Mouse (Mus musculus) hindbrain, embryonic 15.5 days (tissue): ENCODE data around the gene Fah. TPM values are rescaled to one million over a fixed set of nuclear protein-coding genes. Genes with fewer than 3 reads are reported as not detected.

Experiments
- ATAC-seq: fragments of 200-750 bp; cut with Nextera tagmentation; 2 replicates; pipeline ENCODE4 v1.8.0; 2017; ENCODE audit warnings: low read depth, moderate number of reproducible peaks, moderate TSS enrichment; ENCODE audit not compliant: low FRiP score
- H3K27ac ChIP-seq: fragments of 300-500 bp; sonication (generic); replicated peaks from 2 replicates; pipeline ENCODE4 v1.5.1; 2015; ENCODE audit warnings: mild to moderate bottlenecking, inconsistent platforms
- H3K27me3 ChIP-seq: fragments of 300-500 bp; sonication (generic); 2 replicates; pipeline ENCODE4 v1.6.1; 2015; ENCODE audit warnings: control low read depth, inconsistent platforms
- H3K36me3 ChIP-seq: fragments of 300-500 bp; sonication (generic); 2 replicates; pipeline ENCODE4 v1.6.1; 2015; ENCODE audit warnings: control low read depth, inconsistent platforms
- H3K4me1 ChIP-seq: fragments of 300-500 bp; sonication (generic); replicated peaks from 2 replicates; pipeline ENCODE4 v1.6.1; 2015; ENCODE audit warnings: control low read depth, inconsistent platforms
- H3K4me2 ChIP-seq: fragments of 300-500 bp; sonication (generic); 2 replicates; pipeline ENCODE4 v1.6.1; 2015; ENCODE audit warnings: moderate library complexity, mild to moderate bottlenecking, inconsistent platforms
- H3K4me3 ChIP-seq: fragments of 300-500 bp; sonication (generic); 2 replicates; pipeline ENCODE4 v1.5.1; 2015; ENCODE audit warnings: mild to moderate bottlenecking, inconsistent platforms
- H3K9ac ChIP-seq: fragments of 300-500 bp; sonication (generic); 2 replicates; pipeline ENCODE4 v1.6.1; 2015; ENCODE audit warnings: inconsistent platforms
- H3K9me3 ChIP-seq: fragments of 300-500 bp; sonication (generic); 2 replicates; pipeline ENCODE4 v1.6.1; 2016; ENCODE audit warnings: control low read depth, inconsistent platforms
- WGBS: fragments of 180-500 bp; shearing (Covaris S2); methylation state at CpG from one replicate; pipeline ENCODE4 v1.1.7; 2015; 5-methylcytosine and 5-hydroxymethylcytosine counted together
- polyA plus RNA-seq: library from polyadenylated mRNA; unstranded; fragments of >200 nt; fragmentation: Nextera tagmentation; extraction: Ambion mirVana; gene quantifications from 2 replicates; pipeline ENCODE4 v1.2.1, GENCODE M21; 2015

The Fah gene
- polyA plus RNA-seq, 1 experiment from 2014 or later, result 13.6 TPM

DNA sequence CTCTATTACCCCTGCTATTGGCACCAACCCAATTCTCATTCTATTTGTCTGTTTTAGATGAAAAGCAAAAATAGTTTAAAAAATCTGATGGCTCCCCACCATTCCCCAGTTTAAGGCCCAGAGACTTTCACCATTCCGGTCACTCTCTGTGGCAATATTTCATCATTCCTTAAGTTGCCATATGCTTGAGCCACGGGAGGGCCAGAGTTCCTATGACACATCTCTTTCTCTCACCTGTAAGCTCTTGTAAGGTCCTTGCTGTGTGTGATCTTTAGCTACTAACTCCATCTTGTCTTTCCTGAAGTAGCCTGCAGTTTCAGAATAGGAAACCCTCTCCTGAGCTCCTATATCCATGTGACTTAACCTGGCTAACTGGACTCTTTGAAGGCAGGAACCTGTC lies 12.4 kb upstream of the Fah start:
- ATAC-seq, result no peak
- no peaks in the 10 kb centered on the region for H3K27me3 ChIP-seq
- no peaks in the 10 kb centered on the region for H3K4me1 ChIP-seq
- no peak overlapping the region for H3K27ac ChIP-seq
- H3K9ac ChIP-seq, result no peak overlapping the region
- H3K36me3 ChIP-seq, result peaks cover 6% of the 10 kb centered on the region; the same call in 1 of the 2 replicates
- H3K9me3 ChIP-seq, result no peaks in the 10 kb centered on the region
- 90% methylated on average over 2 of the region's 2 CpGs for WGBS
- H3K4me3 ChIP-seq, result no peak overlapping the region
- no peak overlapping the region for H3K4me2 ChIP-seq

DNA sequence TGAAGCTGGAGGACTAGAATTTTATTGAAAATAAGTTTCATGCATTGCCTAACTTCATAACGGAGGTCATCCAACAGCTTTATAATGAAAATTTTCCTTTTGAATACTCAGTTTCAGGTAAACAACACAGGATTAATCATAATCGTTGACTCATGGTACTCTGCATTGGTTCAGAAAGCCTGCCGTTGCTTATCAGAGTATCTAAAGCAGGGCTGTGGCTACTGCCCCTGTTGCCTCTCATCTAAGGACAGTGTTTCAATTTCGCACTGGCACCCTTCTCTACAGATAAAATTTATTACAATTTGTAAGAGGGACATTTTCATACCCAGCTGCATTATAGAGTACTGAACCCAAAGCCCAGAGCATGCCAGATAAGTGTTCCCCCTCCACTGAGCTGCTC lies 5.9 kb upstream of the Fah start:
- H3K4me1 ChIP-seq, result no peaks in the 10 kb centered on the region
- peaks cover 6% of the 10 kb centered on the region; the same call in 1 of the 2 replicates for H3K36me3 ChIP-seq
- H3K27me3 ChIP-seq, result no peaks in the 10 kb centered on the region
- H3K27ac ChIP-seq, result no peak overlapping the region
- H3K9ac ChIP-seq, result no peak overlapping the region
- no peak overlapping the region for H3K4me3 ChIP-seq
- WGBS, result 94% methylated on average over 4 of the region's 4 CpGs
- no peaks in the 10 kb centered on the region for H3K9me3 ChIP-seq
- no peak overlapping the region for H3K4me2 ChIP-seq
- ATAC-seq, result no peak

DNA sequence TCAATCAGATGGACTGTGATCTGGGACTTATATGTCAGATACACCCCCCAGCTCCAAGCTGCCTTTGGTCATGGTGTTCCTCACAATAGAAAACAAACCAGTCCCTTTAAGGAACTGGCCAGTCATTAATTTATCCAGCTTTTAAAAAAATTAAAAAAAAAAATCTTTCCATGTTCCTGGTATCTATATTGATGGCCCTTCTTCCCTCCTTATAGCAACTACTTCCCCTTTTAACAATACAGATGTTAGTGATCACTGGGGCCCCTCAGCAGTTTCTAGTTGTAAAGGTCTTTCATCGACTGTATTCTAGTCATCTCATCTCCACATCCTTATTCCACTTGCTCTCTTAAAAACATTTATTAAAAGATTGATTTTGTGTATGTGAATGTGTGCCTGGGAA lies 5.1 kb upstream of the Fah start:
- 88% methylated on average over 1 of the region's 1 CpGs for WGBS
- Histone ChIP-seq H3K4me1 (no peaks in the 10 kb centered on the region), H3K4me2 (no peak overlapping the region), H3K27me3 (no peaks in the 10 kb centered on the region), H3K27ac (no peak overlapping the region), H3K9ac (no peak overlapping the region), H3K9me3 (no peaks in the 10 kb centered on the region), H3K4me3 (no peak overlapping the region), H3K36me3 (peaks cover 6% of the 10 kb centered on the region; the same call in 1 of the 2 replicates)
- ATAC-seq, result no peak

DNA sequence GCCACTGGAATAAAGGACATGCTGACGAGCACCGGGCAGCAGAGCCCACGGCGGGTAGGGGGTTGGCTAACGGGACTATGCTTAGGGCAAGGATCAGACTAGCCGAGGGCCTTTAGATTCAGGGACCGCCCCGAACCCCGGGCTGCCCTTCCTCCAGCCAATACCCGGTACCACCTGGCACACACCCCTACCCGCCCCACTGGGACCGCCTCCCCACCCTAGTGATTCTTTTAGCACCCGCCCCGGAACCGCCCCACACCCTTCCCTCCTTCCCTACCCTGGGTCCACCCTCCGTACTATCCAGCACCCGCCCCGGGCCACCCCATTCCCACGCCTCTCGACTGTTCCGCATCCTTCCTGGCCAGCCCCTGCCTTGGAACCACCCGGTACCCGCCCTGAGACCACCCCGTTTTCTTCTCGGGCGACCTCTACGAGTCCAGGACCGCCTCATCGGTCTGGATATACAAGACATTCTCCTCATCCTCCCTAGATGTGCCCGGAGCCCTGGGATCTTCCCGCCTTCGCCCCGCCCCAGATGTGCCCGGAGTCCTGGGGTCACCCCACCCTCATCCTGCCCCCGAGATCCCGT lies 724 bp downstream of the Fah start:
- peak overlapping the region; percentile 67 for H3K27ac ChIP-seq
- H3K4me3 ChIP-seq, result peak overlapping the region; percentile 67
- ATAC-seq, result peak; percentile 87
- H3K4me1 ChIP-seq, result peaks cover 12% of the 10 kb centered on the region
- peak overlapping the region; percentile 64 for H3K9ac ChIP-seq
- under 1% methylated on average over 36 of the region's 36 CpGs for WGBS
- H3K27me3 ChIP-seq, result no peaks in the 10 kb centered on the region
- peak overlapping the region; percentile 99 for H3K4me2 ChIP-seq
- no peaks in the 10 kb centered on the region for H3K9me3 ChIP-seq
- H3K36me3 ChIP-seq, result no peaks in the 10 kb centered on the region

DNA sequence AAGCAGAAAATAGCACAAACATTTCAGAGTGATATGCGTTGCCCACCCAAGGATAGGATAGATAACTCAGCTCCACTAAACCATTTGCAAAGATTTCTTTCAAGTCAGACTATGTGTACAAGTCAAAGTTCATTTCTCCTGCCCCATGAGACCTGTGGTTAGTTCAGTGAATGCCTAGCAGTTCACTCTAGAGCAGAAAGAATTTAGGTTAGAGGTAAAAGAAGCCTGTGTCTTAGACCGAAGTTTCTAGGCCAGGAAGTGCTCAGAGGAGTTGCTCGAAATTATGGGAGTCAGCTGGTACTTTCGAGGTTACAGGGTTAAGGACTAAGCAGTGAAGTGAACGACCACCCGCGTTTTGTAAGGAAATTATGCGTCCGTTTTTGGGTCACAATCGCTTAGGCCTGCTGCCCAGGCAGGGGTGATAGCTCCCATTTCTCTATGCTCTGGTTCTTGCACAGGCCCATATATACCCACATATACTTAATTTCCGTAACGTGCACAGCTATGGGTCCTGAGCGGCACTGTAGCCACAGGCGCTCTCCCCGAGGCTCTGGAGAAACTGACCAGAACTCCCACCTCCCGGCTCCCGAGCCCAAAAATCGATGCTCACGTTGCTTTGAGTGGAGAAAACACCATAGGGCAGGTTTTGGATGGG lies 1.4 kb downstream of the Fah start:
- Histone ChIP-seq H3K9me3 (no peaks in the 10 kb centered on the region), H3K27me3 (no peaks in the 10 kb centered on the region), H3K4me2 (peak overlapping the region; percentile 99), H3K36me3 (no peaks in the 10 kb centered on the region), H3K9ac (peak overlapping the region; percentile 64), H3K27ac (peak overlapping the region; percentile 67), H3K4me1 (peaks cover 12% of the 10 kb centered on the region), H3K4me3 (peak overlapping the region; percentile 67)
- peak; percentile 60; the same call in 1 of the 2 replicates for ATAC-seq
- 9% methylated on average over 19 of the region's 19 CpGs for WGBS

DNA sequence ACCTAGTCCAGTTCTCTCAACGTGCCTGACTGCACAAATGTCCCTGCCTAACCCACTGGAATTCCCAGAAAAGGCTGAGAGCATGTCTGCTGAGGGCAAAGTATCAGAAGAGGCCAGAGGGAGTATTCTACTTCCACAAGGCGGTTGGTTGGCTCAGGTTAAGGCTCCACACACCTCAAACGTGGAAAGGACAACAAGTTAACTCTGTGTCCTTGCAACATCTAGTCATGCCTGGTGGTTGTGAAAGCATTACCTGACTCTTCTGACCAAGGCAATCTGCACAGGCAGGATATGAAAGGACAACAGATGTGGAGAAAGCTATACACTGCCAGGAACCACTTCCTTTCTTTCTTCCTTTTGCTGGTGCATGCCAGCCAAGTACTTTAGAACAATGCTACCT lies 2.0 kb downstream of the Fah start:
- no peak for ATAC-seq
- peak overlapping the region; percentile 99 for H3K4me2 ChIP-seq
- WGBS, result 68% methylated on average over 3 of the region's 3 CpGs

DNA sequence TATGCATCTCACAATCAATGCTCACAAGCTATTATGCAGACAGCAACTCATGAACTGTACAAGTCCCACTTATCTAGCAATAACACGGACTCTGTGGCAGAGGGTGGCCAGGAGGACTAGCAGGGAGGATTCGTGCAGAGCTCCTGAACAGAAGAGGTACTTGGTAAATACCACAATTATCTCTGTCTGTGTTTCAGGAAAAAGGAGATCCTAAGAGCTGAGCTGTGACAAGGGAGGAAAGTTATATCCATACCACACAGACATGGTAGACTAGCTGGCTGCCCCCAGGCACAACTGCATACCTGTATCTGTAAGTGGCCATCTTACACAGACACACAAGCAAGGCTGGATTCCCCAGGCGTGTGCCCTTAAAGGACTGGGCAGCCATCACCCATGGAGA lies 5.2 kb downstream of the Fah start:
- Histone ChIP-seq H3K27ac (no peak overlapping the region), H3K27me3 (no peaks in the 10 kb centered on the region), H3K4me1 (peaks cover 12% of the 10 kb centered on the region), H3K36me3 (no peaks in the 10 kb centered on the region), H3K4me2 (no peak overlapping the region), H3K9me3 (no peaks in the 10 kb centered on the region), H3K9ac (no peak overlapping the region), H3K4me3 (no peak overlapping the region)
- 86% methylated on average over 3 of the region's 3 CpGs for WGBS
- ATAC-seq, result no peak

More for the DNA sequence above, 2.0 kb downstream of the Fah start:
- no peaks in the 10 kb centered on the region for H3K27me3 ChIP-seq
- peaks cover 12% of the 10 kb centered on the region for H3K4me1 ChIP-seq
- H3K9me3 ChIP-seq, result no peaks in the 10 kb centered on the region
- no peak overlapping the region for H3K27ac ChIP-seq
- H3K36me3 ChIP-seq, result no peaks in the 10 kb centered on the region
- H3K4me3 ChIP-seq, result no peak overlapping the region
- H3K9ac ChIP-seq, result no peak overlapping the region

DNA sequence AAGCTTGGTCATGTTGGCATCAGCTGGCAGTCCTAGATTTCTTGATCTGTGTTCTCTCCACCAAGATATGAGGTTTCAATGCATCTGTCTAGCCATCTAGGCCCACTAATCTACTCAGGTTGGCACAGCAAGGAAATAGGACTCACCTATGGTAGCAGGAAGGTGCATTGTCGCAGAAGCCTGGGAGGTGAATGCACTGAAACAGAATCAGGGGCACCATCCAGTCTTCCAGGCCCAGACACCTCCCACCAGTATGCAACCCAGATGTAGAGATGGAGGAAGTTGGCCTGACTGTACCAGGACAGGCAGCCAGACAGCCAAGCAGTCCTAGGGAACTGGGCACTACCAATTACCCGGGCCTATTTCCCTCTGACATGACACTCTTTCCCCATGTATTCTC lies 5.9 kb downstream of the Fah start:
- Histone ChIP-seq H3K27me3 (no peaks in the 10 kb centered on the region), H3K4me1 (peaks cover 12% of the 10 kb centered on the region), H3K36me3 (no peaks in the 10 kb centered on the region), H3K9ac (no peak overlapping the region), H3K4me2 (no peak overlapping the region), H3K27ac (no peak overlapping the region), H3K9me3 (no peaks in the 10 kb centered on the region), H3K4me3 (no peak overlapping the region)
- 97% methylated on average over 2 of the region's 2 CpGs for WGBS
- no peak for ATAC-seq

DNA sequence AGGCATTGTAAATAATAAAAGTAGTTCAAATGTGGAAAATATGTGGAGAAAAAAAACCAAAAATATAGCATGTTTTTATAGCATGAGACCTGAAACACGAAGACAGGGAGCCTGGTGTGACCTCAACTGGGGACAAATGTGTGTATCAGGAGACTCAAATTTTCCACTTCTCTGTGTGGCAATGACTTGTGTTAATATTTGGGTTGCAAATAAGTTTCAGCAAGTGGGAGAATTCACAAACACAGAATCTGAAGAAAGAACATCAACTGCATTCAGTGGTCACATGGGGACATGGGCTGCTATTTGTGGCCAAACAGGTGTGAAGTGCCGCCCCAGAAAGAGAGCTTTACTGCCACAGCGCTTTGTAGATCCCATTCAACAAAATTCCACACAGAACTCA lies 9.9 kb downstream of the Fah start:
- no peak overlapping the region for H3K4me2 ChIP-seq
- no peak overlapping the region for H3K4me3 ChIP-seq
- no peak for ATAC-seq
- no peaks in the 10 kb centered on the region for H3K9me3 ChIP-seq
- no peaks in the 10 kb centered on the region for H3K36me3 ChIP-seq
- H3K9ac ChIP-seq, result no peak overlapping the region
- no peak overlapping the region for H3K27ac ChIP-seq
- peaks cover 3% of the 10 kb centered on the region; the same call in 1 of the 2 replicates for H3K4me1 ChIP-seq
- WGBS, result 84% methylated on average over 3 of the region's 3 CpGs
- H3K27me3 ChIP-seq, result no peaks in the 10 kb centered on the region

DNA sequence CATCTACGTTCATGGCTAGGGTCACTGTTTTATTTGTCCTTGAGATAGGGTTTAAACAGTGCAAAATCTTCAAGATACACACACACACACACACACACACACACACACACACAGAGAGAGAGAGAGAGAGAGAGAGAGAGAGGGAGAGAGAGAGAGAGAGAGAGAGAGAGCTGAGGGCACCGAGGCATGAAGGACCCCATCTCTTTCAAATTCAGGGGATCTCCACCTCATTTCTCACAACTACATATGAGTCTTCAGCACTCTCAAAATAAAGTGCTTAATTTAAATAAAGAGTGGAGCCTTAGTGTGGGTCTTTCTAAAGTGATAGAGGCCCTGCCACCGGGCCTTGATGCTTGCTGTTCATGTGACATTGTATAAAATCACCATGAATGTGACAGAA lies 10.5 kb downstream of the Fah start:
- ATAC-seq, result no peak
- no peaks in the 10 kb centered on the region for H3K9me3 ChIP-seq
- no peaks in the 10 kb centered on the region for H3K36me3 ChIP-seq
- no peak overlapping the region for H3K4me3 ChIP-seq
- no peak overlapping the region for H3K27ac ChIP-seq
- no peaks in the 10 kb centered on the region for H3K27me3 ChIP-seq
- H3K9ac ChIP-seq, result no peak overlapping the region
- 82% methylated on average over 3 of the region's 3 CpGs for WGBS
- H3K4me1 ChIP-seq, result peaks cover 3% of the 10 kb centered on the region; the same call in 1 of the 2 replicates
- no peak overlapping the region for H3K4me2 ChIP-seq

DNA sequence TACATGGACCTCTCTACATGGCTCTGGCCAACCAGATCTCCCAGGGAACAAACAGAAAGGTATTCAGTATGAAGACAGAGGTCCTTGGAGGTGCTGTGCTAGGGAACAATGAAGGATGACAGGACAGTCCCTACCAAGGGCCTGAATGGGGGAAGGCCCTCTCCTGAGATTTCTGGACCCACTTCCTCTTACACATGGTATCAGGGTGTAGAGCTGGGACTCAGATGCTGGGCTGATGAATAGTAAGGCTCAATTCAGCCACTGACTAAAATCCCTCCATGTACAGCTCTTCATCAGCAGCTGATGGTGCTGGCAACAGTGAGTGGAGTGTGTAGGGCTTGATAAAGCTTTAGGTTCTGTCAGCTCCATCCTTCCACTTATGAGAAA lies 11.6 kb downstream of the Fah start:
- no peaks in the 10 kb centered on the region for H3K9me3 ChIP-seq
- H3K27ac ChIP-seq, result no peak overlapping the region
- no peaks in the 10 kb centered on the region for H3K36me3 ChIP-seq
- no peak overlapping the region for H3K4me3 ChIP-seq
- no peak overlapping the region for H3K9ac ChIP-seq
- H3K4me1 ChIP-seq, result peaks cover 3% of the 10 kb centered on the region; the same call in 1 of the 2 replicates
- no peak for ATAC-seq
- no peak overlapping the region for H3K4me2 ChIP-seq
- no peaks in the 10 kb centered on the region for H3K27me3 ChIP-seq

DNA sequence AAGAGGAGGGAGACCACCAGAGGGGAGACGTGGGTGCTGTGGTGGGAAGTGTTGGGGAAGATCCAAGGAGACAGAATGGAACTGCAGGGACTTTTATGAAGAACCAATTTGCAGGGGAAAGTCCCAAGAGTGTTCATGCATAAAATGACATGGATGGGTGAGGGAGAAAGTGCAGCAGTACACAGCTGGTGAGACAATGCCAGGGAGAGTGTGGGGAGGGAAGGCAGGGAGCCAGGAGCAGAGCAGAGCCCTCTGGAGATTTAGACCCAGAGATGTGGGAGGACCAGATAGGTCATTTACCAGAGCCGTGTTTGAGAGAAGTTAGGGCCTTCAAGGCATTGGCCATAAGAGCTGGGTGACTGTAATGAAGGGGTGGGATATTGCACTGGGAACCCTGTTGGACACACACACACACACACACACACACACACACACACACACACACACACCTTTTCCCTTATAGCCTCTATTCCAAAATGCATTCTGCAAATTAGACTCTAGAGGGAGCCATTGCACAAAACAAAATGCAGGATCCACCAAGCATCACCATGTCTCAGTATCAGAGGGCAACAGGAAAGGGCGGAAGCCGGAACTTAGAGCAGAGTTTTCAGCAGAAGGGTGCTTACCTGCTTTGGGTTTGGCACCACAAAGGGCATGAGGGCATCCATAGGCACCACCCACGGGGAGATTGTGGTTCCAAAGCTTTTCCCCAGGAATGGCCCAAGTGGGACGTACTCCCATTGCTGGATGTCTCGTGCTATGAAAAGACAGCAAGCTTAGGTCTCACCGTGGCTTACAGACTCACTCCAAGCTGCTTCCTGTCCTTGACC lies 12.2 kb downstream of the Fah start:
- ATAC-seq, result peak; percentile 87
- Histone ChIP-seq H3K36me3 (no peaks in the 10 kb centered on the region), H3K27ac (no peak overlapping the region), H3K9ac (no peak overlapping the region), H3K9me3 (no peaks in the 10 kb centered on the region), H3K4me3 (no peak overlapping the region), H3K4me2 (no peak overlapping the region; the same call in 1 of the 2 replicates), H3K4me1 (peaks cover 3% of the 10 kb centered on the region; the same call in 1 of the 2 replicates), H3K27me3 (no peaks in the 10 kb centered on the region)
- WGBS, result 46% methylated on average over 8 of the region's 8 CpGs
